Mouse (Mus musculus) stomach, embryonic 14.5 days (tissue): ENCODE results near the gene Gtsf1l. TPM values are rescaled to one million over a fixed set of nuclear protein-coding genes. Genes with fewer than 3 reads are reported as not detected.

ENCODE experiments used
- ATAC-seq: fragments of 200-750 bp; cut with Nextera tagmentation; 2 replicates; pipeline ENCODE4 v1.8.0; 2017; ENCODE audit warnings: low read depth, moderate TSS enrichment; ENCODE audit not compliant: insufficient number of reproducible peaks, insufficient read depth, low FRiP score
- H3K27ac ChIP-seq: fragments of 300-500 bp; sonication (generic); 2 replicates; pipeline ENCODE4 v1.5.1; 2014; ENCODE audit warnings: mild to moderate bottlenecking, low read length, moderate library complexity, mixed read lengths
- H3K27me3 ChIP-seq: fragments of 300-500 bp; sonication (generic); 2 replicates; pipeline ENCODE4 v1.6.1; 2014; ENCODE audit warnings: low read length, control low read depth, mixed read lengths; ENCODE audit not compliant: control insufficient read depth, insufficient read depth
- H3K36me3 ChIP-seq: fragments of 300-500 bp; sonication (generic); 2 replicates; pipeline ENCODE4 v1.6.1; 2014; ENCODE audit warnings: mild to moderate bottlenecking, control low read depth, low read length, moderate library complexity, mixed read lengths; ENCODE audit not compliant: control insufficient read depth, insufficient read depth
- H3K4me1 ChIP-seq: fragments of 300-500 bp; sonication (generic); 2 replicates; pipeline ENCODE4 v1.6.1; 2014; ENCODE audit warnings: low read length, control low read depth, mixed read lengths; ENCODE audit not compliant: control insufficient read depth, insufficient read depth
- H3K4me2 ChIP-seq: fragments of 300-500 bp; sonication (generic); replicated peaks from 2 replicates; pipeline ENCODE4 v1.6.1; 2014; ENCODE audit warnings: low read depth, low read length, control low read depth
- H3K4me3 ChIP-seq: fragments of 300-500 bp; sonication (generic); 2 replicates; pipeline ENCODE4 v1.5.1; 2014; ENCODE audit warnings: low read depth, low read length, control low read depth
- H3K9ac ChIP-seq: fragments of 300-500 bp; sonication (generic); replicated peaks from 2 replicates; pipeline ENCODE4 v1.6.1; 2014; ENCODE audit warnings: low read depth, mild to moderate bottlenecking, control low read depth, low read length, moderate library complexity, mixed read lengths
- H3K9me3 ChIP-seq: fragments of 300-500 bp; sonication (generic); 2 replicates; pipeline ENCODE4 v1.6.1; 2016; ENCODE audit warnings: low read depth, low read length, control low read depth; ENCODE audit not compliant: control insufficient read depth
- WGBS: fragments of 180-500 bp; shearing (Covaris S2); extraction: QIAGEN DNeasy Blood & Tissue Kit; methylation state at CpG from one replicate; pipeline ENCODE4 v1.1.7; 2014; 5-methylcytosine and 5-hydroxymethylcytosine counted together
- polyA plus RNA-seq: library from polyadenylated mRNA; unstranded; fragments of >200 nt; fragmentation: Nextera tagmentation; extraction: Ambion mirVana; gene quantifications from 2 replicates; pipeline ENCODE4 v1.2.1, GENCODE M21; 2014

The Gtsf1l gene
- polyA plus RNA-seq, 1 experiment from 2014 or later = not detected

- ATAC-seq = no peak
- H3K4me2 ChIP-seq = no peak overlapping the region
- H3K4me1 ChIP-seq = no peaks in the 10 kb centered on the region
- no peak overlapping the region for H3K27ac ChIP-seq
- H3K9ac ChIP-seq = no peak overlapping the region
- WGBS = 75% methylated on average over 3 of the region's 3 CpGs
- H3K27me3 ChIP-seq = no peaks in the 10 kb centered on the region
- peaks cover 6% of the 10 kb centered on the region for H3K36me3 ChIP-seq
- no peak overlapping the region for H3K4me3 ChIP-seq
- H3K9me3 ChIP-seq = no peaks in the 10 kb centered on the region
Measured at GRCm38 (mm10) chr2:163075234-163075633, 12.4 kb downstream of the Gtsf1l start.

GRCm38 (mm10) chr2:163074808-163075207 lies 12.8 kb downstream of the Gtsf1l start:
- no peaks in the 10 kb centered on the region for H3K27me3 ChIP-seq
- no peak overlapping the region for H3K27ac ChIP-seq
- no peaks in the 10 kb centered on the region for H3K9me3 ChIP-seq
- no peaks in the 10 kb centered on the region for H3K4me1 ChIP-seq
- 93% methylated on average over 12 of the region's 12 CpGs for WGBS
- H3K9ac ChIP-seq = no peak overlapping the region
- ATAC-seq = no peak
- H3K4me2 ChIP-seq = no peak overlapping the region
- no peak overlapping the region for H3K4me3 ChIP-seq
- peaks cover 6% of the 10 kb centered on the region for H3K36me3 ChIP-seq

DNA sequence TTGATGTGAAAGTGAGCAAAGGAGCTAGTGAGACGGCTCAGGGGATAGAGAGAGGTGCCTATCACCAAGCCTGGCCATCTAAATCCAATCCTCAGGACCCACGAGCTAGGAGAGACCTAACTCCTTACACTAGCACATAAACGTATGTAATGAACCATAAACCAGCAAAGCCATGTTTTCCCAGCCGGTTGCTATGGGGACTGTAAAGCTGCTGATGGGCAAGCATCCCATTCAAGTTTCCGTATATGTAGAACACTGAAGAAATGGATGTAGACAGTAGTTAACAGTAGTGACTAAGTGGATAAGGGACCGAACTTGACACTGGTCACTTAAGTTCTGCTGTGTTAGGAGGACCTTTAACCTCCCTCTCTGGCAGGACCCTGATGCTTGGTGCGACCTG lies 13.6 kb downstream of the Gtsf1l start:
- 82% methylated on average over 7 of the region's 7 CpGs for WGBS
- Histone ChIP-seq H3K9me3 (no peaks in the 10 kb centered on the region), H3K36me3 (peaks cover 6% of the 10 kb centered on the region), H3K27ac (no peak overlapping the region), H3K4me1 (no peaks in the 10 kb centered on the region), H3K4me3 (no peak overlapping the region), H3K9ac (no peak overlapping the region), H3K27me3 (no peaks in the 10 kb centered on the region), H3K4me2 (no peak overlapping the region)
- ATAC-seq = no peak

- peaks cover 6% of the 10 kb centered on the region for H3K36me3 ChIP-seq
- H3K27me3 ChIP-seq = no peaks in the 10 kb centered on the region
- no peak overlapping the region for H3K27ac ChIP-seq
- H3K4me2 ChIP-seq = no peak overlapping the region
- no peak overlapping the region for H3K4me3 ChIP-seq
- no peak for ATAC-seq
- no peaks in the 10 kb centered on the region for H3K9me3 ChIP-seq
- WGBS = 92% methylated on average over 9 of the region's 9 CpGs
- no peak overlapping the region for H3K9ac ChIP-seq
- H3K4me1 ChIP-seq = no peaks in the 10 kb centered on the region
Measured at GRCm38 (mm10) chr2:163073023-163073757, 14.5 kb downstream of the Gtsf1l start.

- peaks cover 6% of the 10 kb centered on the region for H3K36me3 ChIP-seq
Measured at GRCm38 (mm10) chr2:163071590-163071989, 16.1 kb downstream of the Gtsf1l start.

DNA sequence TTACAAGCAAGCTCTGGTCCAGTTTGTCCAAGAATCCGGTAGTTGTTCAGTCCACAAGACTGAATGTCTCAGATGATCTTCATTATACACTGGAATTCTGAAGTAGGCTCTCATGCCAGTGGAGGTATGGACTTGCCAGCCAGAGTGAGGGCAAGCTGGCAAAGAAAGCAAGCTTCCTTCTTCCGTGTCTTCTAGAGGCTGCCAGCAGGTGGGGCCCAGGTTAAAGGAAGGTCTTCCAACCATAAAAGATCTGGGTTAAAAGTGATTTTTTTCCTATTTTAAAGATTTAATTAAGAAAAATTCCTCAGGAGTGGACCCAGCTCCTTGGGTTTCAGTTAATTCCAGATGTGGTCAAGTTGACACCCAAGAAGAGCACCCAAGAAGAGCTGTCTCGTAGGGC lies 17.4 kb downstream of the Gtsf1l start:
- no peak overlapping the region for H3K4me2 ChIP-seq
- no peak for ATAC-seq
- peaks cover 8% of the 10 kb centered on the region for H3K36me3 ChIP-seq
- WGBS = 88% methylated on average over 3 of the region's 3 CpGs
- no peak overlapping the region for H3K4me3 ChIP-seq
- no peak overlapping the region for H3K9ac ChIP-seq
- no peak overlapping the region for H3K27ac ChIP-seq
- no peaks in the 10 kb centered on the region for H3K9me3 ChIP-seq
- no peaks in the 10 kb centered on the region for H3K4me1 ChIP-seq
- H3K27me3 ChIP-seq = no peaks in the 10 kb centered on the region

More at GRCm38 (mm10) chr2:163071590-163071989, 16.1 kb downstream of the Gtsf1l start:
- H3K9ac ChIP-seq = no peak overlapping the region
- H3K27ac ChIP-seq = no peak overlapping the region
- H3K4me1 ChIP-seq = no peaks in the 10 kb centered on the region
- 70% methylated on average over 3 of the region's 3 CpGs for WGBS
- ATAC-seq = no peak
- H3K4me2 ChIP-seq = no peak overlapping the region
- no peaks in the 10 kb centered on the region for H3K27me3 ChIP-seq
- H3K9me3 ChIP-seq = no peaks in the 10 kb centered on the region
- H3K4me3 ChIP-seq = no peak overlapping the region

DNA sequence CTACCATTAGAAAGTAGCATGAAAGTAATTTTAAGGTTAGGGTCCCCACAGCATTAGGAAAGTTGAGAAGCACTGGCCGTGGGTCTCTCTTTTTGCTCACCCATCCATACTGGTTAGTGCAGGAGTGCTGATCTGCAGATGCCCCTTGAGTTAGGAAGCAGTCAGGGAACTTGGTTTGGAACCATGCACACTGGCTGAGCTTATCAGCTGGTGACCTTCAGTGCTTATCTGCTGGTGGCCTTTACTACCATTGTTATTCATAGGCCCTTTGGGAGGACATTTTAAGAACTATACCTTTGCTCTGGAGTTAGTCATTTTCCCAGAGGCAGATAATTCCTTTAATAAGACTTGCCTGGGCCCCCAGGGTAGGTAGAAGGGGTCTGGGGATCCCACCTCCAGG lies 20.4 kb downstream of the Gtsf1l start:
- no peaks in the 10 kb centered on the region for H3K4me1 ChIP-seq
- WGBS = 87% methylated on average over 1 of the region's 1 CpGs
- H3K4me3 ChIP-seq = no peak overlapping the region
- H3K27me3 ChIP-seq = no peaks in the 10 kb centered on the region
- peaks cover 8% of the 10 kb centered on the region; the same call in 1 of the 2 replicates for H3K36me3 ChIP-seq
- H3K27ac ChIP-seq = no peak overlapping the region
- no peak overlapping the region for H3K9ac ChIP-seq
- no peak overlapping the region for H3K4me2 ChIP-seq
- H3K9me3 ChIP-seq = no peaks in the 10 kb centered on the region
- ATAC-seq = no peak

GRCm38 (mm10) chr2:163066326-163066725 lies 21.3 kb downstream of the Gtsf1l start:
- no peak overlapping the region for H3K9ac ChIP-seq
- no peaks in the 10 kb centered on the region for H3K27me3 ChIP-seq
- no peaks in the 10 kb centered on the region for H3K4me1 ChIP-seq
- H3K27ac ChIP-seq = no peak overlapping the region
- H3K9me3 ChIP-seq = no peaks in the 10 kb centered on the region
- no peak for ATAC-seq
- no peak overlapping the region for H3K4me2 ChIP-seq
- H3K4me3 ChIP-seq = no peak overlapping the region
- 95% methylated on average over 6 of the region's 6 CpGs for WGBS
- H3K36me3 ChIP-seq = peaks cover 8% of the 10 kb centered on the region; the same call in 1 of the 2 replicates

DNA sequence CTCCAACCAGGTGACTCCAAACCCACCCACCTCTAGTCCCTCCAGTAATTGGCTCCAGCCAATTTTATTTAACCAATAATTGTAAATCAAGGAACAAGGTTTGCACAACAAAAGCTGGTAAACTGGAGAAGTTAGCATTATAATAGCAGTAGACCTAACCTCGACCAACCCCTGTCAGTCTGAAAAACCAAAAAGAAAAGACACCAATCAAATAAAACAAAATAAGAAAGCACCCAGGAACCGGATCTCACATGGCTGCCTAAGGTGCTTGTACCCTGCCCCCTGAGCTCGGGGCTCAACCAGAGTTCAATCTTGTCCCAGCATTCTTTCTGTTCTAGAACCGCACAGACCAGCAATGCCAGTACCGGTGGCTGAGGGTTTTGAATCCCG lies 25.5 kb downstream of the Gtsf1l start:
- Histone ChIP-seq H3K27ac (no peak overlapping the region), H3K36me3 (peaks cover 8% of the 10 kb centered on the region; the same call in 1 of the 2 replicates), H3K27me3 (no peaks in the 10 kb centered on the region), H3K9me3 (no peaks in the 10 kb centered on the region), H3K9ac (no peak overlapping the region), H3K4me2 (no peak overlapping the region), H3K4me1 (no peaks in the 10 kb centered on the region), H3K4me3 (no peak overlapping the region)
- ATAC-seq = no peak
- WGBS = 80% methylated on average over 6 of the region's 6 CpGs
